22 mouse cellular contexts compared by ENCODE assay signal in the genomic region with DNA sequence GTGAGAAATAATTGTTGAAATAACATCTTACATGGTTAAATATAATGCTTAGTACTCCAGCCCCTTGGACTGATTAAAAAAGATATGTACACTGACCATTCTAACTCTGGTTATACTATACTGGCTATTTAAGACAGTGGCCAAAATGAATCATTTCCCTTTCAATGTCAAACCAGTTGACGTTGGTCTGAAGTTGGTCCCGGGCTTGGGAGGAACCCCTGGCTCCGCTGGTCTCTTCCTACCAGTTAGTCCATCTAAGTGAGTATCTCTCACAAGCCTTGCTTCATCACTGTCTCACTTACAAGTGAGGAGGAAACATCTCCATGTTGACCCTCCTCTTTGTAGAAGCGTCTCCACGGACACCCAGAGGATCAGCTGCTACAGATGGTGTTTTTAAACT. TPM values are rescaled to one million over a fixed set of nuclear protein-coding genes. Genes with fewer than 3 reads are reported as not detected.
DNase-seq lines count a peak whose midpoint lies in the region; TF ChIP-seq lines count a peak whose summit lies in the region.
"Had no signal": no experiment of that assay in that cellular context is flagged by ENCODE, and none has a peak within 500 bp of the region (broad histone marks: within the 10 kb centered on the region; RNA-seq: fewer than 3 reads in every experiment).

No protein-coding gene starts in this region.

- H3K36me3 ChIP-seq in heart, embryonic 10.5 days = no peaks in the 10 kb centered on the region
- no peaks in the 10 kb centered on the region for H3K36me3 ChIP-seq in macrophage (ENCODE audit: inconsistent target)
- H3K36me3 ChIP-seq: embryonic facial prominence, embryonic 10.5 days; embryonic facial prominence, embryonic 12.5 days; forebrain, embryonic 15.5 days had no signal

- WGBS in heart, embryonic 10.5 days = 82% methylated on average over 5 of the region's 5 CpGs
- WGBS in macrophage (ENCODE audit: missing documents) = 49% methylated on average over 5 of the region's 5 CpGs

- H3K4me1 ChIP-seq in heart, embryonic 10.5 days = no peaks in the 10 kb centered on the region
- H3K4me1 ChIP-seq: embryonic facial prominence, embryonic 10.5 days; embryonic facial prominence, embryonic 12.5 days; forebrain, embryonic 13.5 days; forebrain, embryonic 15.5 days had no signal

- peak; percentile 78 for DNase-seq in heart, adult 11 months
- no peak for DNase-seq in heart, embryonic 10.5 days (ENCODE audit: low spot score)
- DNase-seq in layer of hippocampus, adult 2 months (ENCODE audit: low spot score in 2 of 2) = no peak
- DNase-seq in right cerebral cortex, adult 18-20 months = no peak
- DNase-seq: adrenal gland, adult 2 months; adrenal gland, postnatal 10 days; adrenal gland, postnatal 25 days; cerebellum, adult 11-12 months; cerebellum, adult 2 months; cerebellum, adult 9-10 months; cerebellum, postnatal 10 days; cerebellum, postnatal 25 days; forebrain, postnatal 0 days had no signal

- H3K27me3 ChIP-seq in heart, embryonic 10.5 days (ENCODE audit: insufficient read depth, poor library complexity, severe bottlenecking) = no peaks in the 10 kb centered on the region
- H3K27me3 ChIP-seq: embryonic facial prominence, embryonic 12.5 days; forebrain, embryonic 13.5 days; forebrain, embryonic 15.5 days had no signal

- H3K79me2 ChIP-seq in macrophage (ENCODE audit: inconsistent target) = no peaks in the 10 kb centered on the region

- no peak overlapping the region for H3K4me3 ChIP-seq in heart, embryonic 10.5 days
- H3K4me3 ChIP-seq in macrophage (ENCODE audit: inconsistent target) = no peak overlapping the region
- H3K4me3 ChIP-seq in layer of hippocampus, adult 2 months = no peak overlapping the region
- H3K4me3 ChIP-seq: embryonic facial prominence, embryonic 10.5 days; embryonic facial prominence, embryonic 12.5 days; forebrain, embryonic 13.5 days; forebrain, embryonic 15.5 days had no signal

- no peak overlapping the region for H3K27ac ChIP-seq in heart, embryonic 10.5 days
- peak overlapping the region; percentile 96 for H3K27ac ChIP-seq in macrophage
- H3K27ac ChIP-seq in layer of hippocampus, adult 2 months = no peak overlapping the region
- H3K27ac ChIP-seq: embryonic facial prominence, embryonic 10.5 days; embryonic facial prominence, embryonic 12.5 days; forebrain, embryonic 13.5 days; forebrain, embryonic 15.5 days had no signal

- no peaks in the 10 kb centered on the region for H3K9me3 ChIP-seq in heart, embryonic 10.5 days
- H3K9me3 ChIP-seq: embryonic facial prominence, embryonic 10.5 days; embryonic facial prominence, embryonic 12.5 days; forebrain, embryonic 13.5 days; forebrain, embryonic 15.5 days had no signal

- no peak for TF ChIP-seq CTCF in layer of hippocampus, adult 2 months (conservative IDR thresholded peaks at IDR 0.05)

RNA-seq across cellular contexts. Expression of gene Lyz1, which starts 11.7 kb away (rescaled TPM):
- 2.3 and 11.4 TPM in 2 replicates for polyA plus RNA-seq in heart, embryonic 10.5 days (2016; fragmentation: Nextera tagmentation; extraction: Ambion mirVana)
- total RNA-seq in macrophage (2018; cell fraction: chromatin; rRNA removed) = 1 to 10 TPM in 2 of 26 experiments, under 1 TPM in 6, not detected in 18; 0.59 to 1.1 (median 0.81) TPM
- total RNA-seq in macrophage (2018; cell fraction: cytosol; rRNA removed) = 1 to 10 TPM; 2.7 to 9.2 (median 5.1) TPM
- 1 to 10 TPM in 25 of 26 experiments, not detected in 1; 1.0 to 5.4 (median 2.7) TPM for total RNA-seq in macrophage (2018; cell fraction: nucleus; rRNA removed)
- 3.4 to 8.7 TPM (median 5.9 TPM) in 3 replicates for polyA plus RNA-seq in macrophage (2018)
- total RNA-seq in layer of hippocampus, adult 2 months (2021) = 1 to 10 TPM in 1 of 2 experiments, under 1 TPM in 1; 0.86 to 1.3 TPM
- total RNA-seq: ES-E14; forebrain, postnatal 0 days; MEL had no signal
- polyA plus RNA-seq: C2C12; embryonic facial prominence, embryonic 10.5 days; embryonic facial prominence, embryonic 12.5 days; forebrain, embryonic 11.5 days; forebrain, embryonic 13.5 days; forebrain, embryonic 15.5 days had no signal

RNA-seq across cellular contexts. Expression of gene Lyz2, which starts 22.2 kb away (rescaled TPM):
- 26.2 and 60.7 TPM in 2 replicates for polyA plus RNA-seq in heart, embryonic 10.5 days (2016; fragmentation: Nextera tagmentation; extraction: Ambion mirVana)
- total RNA-seq in macrophage (2018; cell fraction: chromatin; rRNA removed) = 1,000 to 10,000 TPM in 1 of 26 experiments, 100 to 1,000 TPM in 25; 167 to 1,242 (median 625) TPM
- over 10,000 TPM in 25 of 26 experiments, 1,000 to 10,000 TPM in 1; 9,978 to 23,163 (median 15,255) TPM for total RNA-seq in macrophage (2018; cell fraction: cytosol; rRNA removed)
- total RNA-seq in macrophage (2018; cell fraction: nucleus; rRNA removed) = over 10,000 TPM in 2 of 26 experiments, 1,000 to 10,000 TPM in 24; 1,420 to 12,393 (median 7,308) TPM
- 16,156 to 35,026 TPM (median 20,022 TPM) in 3 replicates for polyA plus RNA-seq in macrophage (2018)
- 10 to 100 TPM; 11.5 to 14.1 TPM for total RNA-seq in layer of hippocampus, adult 2 months (2021)
- total RNA-seq: MEL had no signal

Comparison
In these comparisons a context has a peak if more than half of its experiments do, and no peak if none do; other contexts are left out.
1. RNA of gene Lyz2, which starts 22.2 kb away (polyA plus RNA-seq): 16,156 to 35,026 TPM in macrophage; 26.2 to 60.7 TPM in heart, embryonic 10.5 days; every median in the first group is over 100 times any median in the second.